Mouse (Mus musculus) midbrain, embryonic 15.5 days (tissue): ENCODE measurements at regions not wholly inside any gene's neighbourhood (a gene's known extent, or its start where the extent isn't known, plus 50 kb on each side); places are given as distances from the start of the nearest gene placed in this dataset.

Experiments used
- ATAC-seq: fragments of 200-750 bp; cut with Nextera tagmentation; replicated peaks from 2 replicates; pipeline ENCODE4 v1.8.0; 2017; ENCODE audit warnings: moderate TSS enrichment
- H3K27ac ChIP-seq: fragments of 300-500 bp; sonication (generic); 2 replicates; pipeline ENCODE4 v1.5.1; 2015; ENCODE audit warnings: mild to moderate bottlenecking, inconsistent platforms
- H3K27me3 ChIP-seq: fragments of 300-500 bp; sonication (generic); replicated peaks from 2 replicates; pipeline ENCODE4 v1.6.1; 2015; ENCODE audit warnings: inconsistent platforms
- H3K36me3 ChIP-seq: fragments of 300-500 bp; sonication (generic); replicated peaks from 2 replicates; pipeline ENCODE4 v1.6.1; 2015; ENCODE audit warnings: inconsistent platforms
- H3K4me1 ChIP-seq: fragments of 300-500 bp; sonication (generic); 2 replicates; pipeline ENCODE4 v1.6.1; 2015; ENCODE audit warnings: inconsistent platforms
- H3K4me2 ChIP-seq: fragments of 300-500 bp; sonication (generic); 2 replicates; pipeline ENCODE4 v1.6.1; 2015; ENCODE audit warnings: inconsistent platforms, mild to moderate bottlenecking, moderate library complexity
- H3K4me3 ChIP-seq: fragments of 300-500 bp; sonication (generic); 2 replicates; pipeline ENCODE4 v1.5.1; 2015; ENCODE audit warnings: mild to moderate bottlenecking, inconsistent platforms
- H3K9ac ChIP-seq: fragments of 300-500 bp; sonication (generic); 2 replicates; pipeline ENCODE4 v1.6.1; 2015; ENCODE audit warnings: mild to moderate bottlenecking, inconsistent platforms
- H3K9me3 ChIP-seq: fragments of 300-500 bp; sonication (generic); 2 replicates; pipeline ENCODE4 v1.6.1; 2016; ENCODE audit warnings: inconsistent platforms
- WGBS: fragments of 180-500 bp; shearing (Covaris S2); methylation state at CpG from one replicate; pipeline ENCODE4 v1.1.7; 2015; ENCODE audit warnings: mixed read lengths; 5-methylcytosine and 5-hydroxymethylcytosine counted together

DNA sequence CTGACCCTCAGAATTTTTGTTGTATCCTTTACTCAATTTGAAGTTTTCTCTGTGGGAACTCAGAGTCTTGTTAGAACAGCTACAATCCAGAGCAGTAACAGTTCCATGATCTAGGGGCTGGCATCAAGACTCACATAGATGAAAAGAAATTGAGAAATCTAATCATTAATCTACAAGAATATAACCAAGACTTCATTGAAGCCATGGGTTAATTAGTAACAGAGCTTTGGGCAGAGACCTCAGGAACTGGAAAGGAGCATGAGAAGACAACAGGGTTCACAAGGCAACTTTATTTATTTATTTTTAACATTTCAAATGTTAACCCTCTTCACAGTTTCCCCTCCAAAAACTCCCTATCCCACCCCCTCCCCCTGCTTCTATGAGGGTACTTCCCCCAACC lies 160.4 kb upstream of the Thumpd2 start:
- no peaks in the 10 kb centered on the region for H3K27me3 ChIP-seq
- no peak overlapping the region for H3K9ac ChIP-seq
- H3K4me2 ChIP-seq, result no peak overlapping the region
- H3K4me3 ChIP-seq, result no peak overlapping the region
- H3K9me3 ChIP-seq, result no peaks in the 10 kb centered on the region
- H3K4me1 ChIP-seq, result no peaks in the 10 kb centered on the region
- no peak for ATAC-seq
- no peak overlapping the region for H3K27ac ChIP-seq
- H3K36me3 ChIP-seq, result no peaks in the 10 kb centered on the region

DNA sequence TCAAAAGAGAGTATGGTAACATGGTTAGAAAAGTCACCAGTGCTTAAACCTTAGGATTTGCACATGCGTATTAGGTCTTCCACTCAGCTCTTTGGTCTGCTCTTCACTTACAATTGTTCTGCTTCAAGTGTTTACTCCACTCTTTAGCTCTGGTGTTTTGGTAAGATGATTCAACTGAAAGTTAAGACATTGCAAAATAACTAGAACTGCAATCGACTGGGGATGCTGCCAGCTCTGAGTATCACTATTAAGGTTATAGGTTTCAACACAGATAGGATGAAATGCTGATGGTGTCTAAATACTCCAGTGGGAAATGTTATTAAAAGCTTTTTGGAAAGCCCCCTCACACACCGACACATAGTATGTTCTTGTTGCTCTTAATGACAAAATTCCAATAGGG lies 156.6 kb upstream of the Thumpd2 start:
- no peaks in the 10 kb centered on the region for H3K27me3 ChIP-seq
- no peak for ATAC-seq
- no peak overlapping the region for H3K4me3 ChIP-seq
- no peak overlapping the region for H3K4me2 ChIP-seq
- no peaks in the 10 kb centered on the region for H3K4me1 ChIP-seq
- no peak overlapping the region for H3K9ac ChIP-seq
- WGBS, result 91% methylated on average over 3 of the region's 3 CpGs
- no peaks in the 10 kb centered on the region for H3K36me3 ChIP-seq
- H3K9me3 ChIP-seq, result no peaks in the 10 kb centered on the region
- H3K27ac ChIP-seq, result no peak overlapping the region

DNA sequence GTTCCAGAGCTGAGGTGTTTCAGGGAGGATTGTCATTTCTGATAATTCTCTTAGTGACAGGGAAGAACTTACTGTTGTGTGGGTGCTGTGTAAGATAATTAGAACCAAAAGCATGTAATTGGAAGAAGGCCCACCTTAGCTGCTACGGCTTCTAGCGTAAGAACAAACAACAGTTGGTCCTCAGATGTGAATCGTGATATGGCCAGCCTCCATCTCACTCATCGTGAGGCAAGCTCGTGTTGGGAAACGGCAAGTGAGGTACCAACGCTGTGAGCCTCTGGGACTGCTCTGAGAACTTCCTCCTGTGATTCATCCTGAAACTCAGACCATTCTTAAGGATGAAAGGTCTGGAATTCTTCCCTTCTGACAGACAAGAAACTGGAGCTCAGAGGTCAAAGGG lies 150.0 kb upstream of the Thumpd2 start:
- no peak overlapping the region for H3K4me3 ChIP-seq
- H3K27ac ChIP-seq, result no peak overlapping the region
- ATAC-seq, result no peak
- no peaks in the 10 kb centered on the region for H3K27me3 ChIP-seq
- WGBS, result 91% methylated on average over 7 of the region's 7 CpGs
- H3K4me1 ChIP-seq, result no peaks in the 10 kb centered on the region
- H3K36me3 ChIP-seq, result no peaks in the 10 kb centered on the region
- H3K9me3 ChIP-seq, result no peaks in the 10 kb centered on the region
- no peak overlapping the region for H3K9ac ChIP-seq
- no peak overlapping the region for H3K4me2 ChIP-seq

DNA sequence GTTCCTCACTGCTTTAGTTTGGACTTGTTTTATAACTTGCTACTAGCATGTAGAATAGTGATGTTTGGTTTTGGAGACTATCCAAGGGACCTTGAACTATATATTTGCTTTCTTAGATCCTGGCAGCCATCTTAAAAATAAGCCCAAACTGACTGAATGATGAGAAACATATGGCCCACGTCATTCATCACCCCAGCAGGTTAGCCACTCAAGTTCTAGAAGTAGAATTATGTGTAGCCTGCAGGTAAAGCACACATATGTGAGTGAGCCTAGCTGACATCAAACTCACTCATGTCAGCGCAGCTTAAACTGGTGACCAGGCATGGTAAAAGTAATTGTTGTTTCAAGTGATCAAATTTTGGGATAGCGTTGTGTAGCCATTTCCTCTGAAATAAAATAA lies 147.2 kb upstream of the Thumpd2 start:
- Histone ChIP-seq H3K9ac (no peak overlapping the region), H3K27me3 (no peaks in the 10 kb centered on the region), H3K36me3 (no peaks in the 10 kb centered on the region), H3K4me3 (no peak overlapping the region), H3K27ac (no peak overlapping the region), H3K4me1 (no peaks in the 10 kb centered on the region), H3K4me2 (no peak overlapping the region), H3K9me3 (no peaks in the 10 kb centered on the region; the same call in 1 of the 2 replicates)
- WGBS, result 81% methylated on average over 3 of the region's 3 CpGs
- no peak for ATAC-seq

DNA sequence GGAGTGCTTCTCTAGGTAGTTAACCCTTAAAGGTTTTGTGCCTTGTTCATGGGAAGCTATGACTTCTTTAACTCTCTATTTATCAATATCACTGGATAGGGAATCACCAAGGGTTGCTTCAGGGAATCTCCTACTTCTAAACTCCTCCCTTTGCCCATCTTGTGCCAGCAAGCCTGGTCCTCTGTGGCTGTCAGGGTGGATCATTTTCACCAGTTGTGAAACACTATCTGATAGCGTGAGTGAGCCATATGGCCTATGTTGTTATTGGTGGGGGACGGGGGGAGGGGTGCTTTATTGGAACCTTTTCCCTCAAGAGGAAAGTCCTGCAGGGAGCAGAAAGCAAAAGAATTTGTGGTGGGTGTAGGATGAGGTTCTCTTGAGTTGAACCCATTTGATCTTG lies 145.5 kb upstream of the Thumpd2 start:
- no peaks in the 10 kb centered on the region for H3K4me1 ChIP-seq
- H3K27me3 ChIP-seq, result no peaks in the 10 kb centered on the region
- no peak overlapping the region for H3K9ac ChIP-seq
- ATAC-seq, result no peak
- H3K4me3 ChIP-seq, result no peak overlapping the region
- H3K36me3 ChIP-seq, result no peaks in the 10 kb centered on the region
- no peak overlapping the region for H3K4me2 ChIP-seq
- H3K27ac ChIP-seq, result no peak overlapping the region
- WGBS, result 80% methylated on average over 2 of the region's 2 CpGs
- no peaks in the 10 kb centered on the region; the same call in 1 of the 2 replicates for H3K9me3 ChIP-seq

DNA sequence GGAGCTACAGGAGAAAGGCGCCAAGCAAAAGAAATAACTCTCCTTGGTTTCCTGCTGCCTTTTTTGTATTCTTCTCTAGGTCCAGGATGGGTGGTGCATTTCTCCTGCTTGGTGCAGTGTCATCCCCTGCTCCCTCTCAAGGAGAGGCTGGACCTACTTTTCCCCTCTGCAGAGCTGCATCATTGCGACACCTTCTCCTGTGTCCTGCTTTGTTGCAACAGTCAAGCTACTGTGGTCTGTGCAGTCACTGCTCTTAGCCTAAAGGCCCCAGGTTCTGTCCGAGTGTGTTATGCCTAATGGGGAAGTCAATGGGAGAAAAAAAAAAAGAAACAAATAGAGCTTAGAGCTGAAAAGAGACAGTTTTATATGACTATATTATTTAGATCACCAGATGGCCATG lies 144.4 kb upstream of the Thumpd2 start:
- WGBS, result 89% methylated on average over 3 of the region's 3 CpGs
- Histone ChIP-seq H3K27ac (no peak overlapping the region), H3K9me3 (no peaks in the 10 kb centered on the region; the same call in 1 of the 2 replicates), H3K9ac (no peak overlapping the region), H3K4me2 (no peak overlapping the region), H3K36me3 (no peaks in the 10 kb centered on the region), H3K4me3 (no peak overlapping the region), H3K4me1 (no peaks in the 10 kb centered on the region), H3K27me3 (no peaks in the 10 kb centered on the region)
- ATAC-seq, result no peak

DNA sequence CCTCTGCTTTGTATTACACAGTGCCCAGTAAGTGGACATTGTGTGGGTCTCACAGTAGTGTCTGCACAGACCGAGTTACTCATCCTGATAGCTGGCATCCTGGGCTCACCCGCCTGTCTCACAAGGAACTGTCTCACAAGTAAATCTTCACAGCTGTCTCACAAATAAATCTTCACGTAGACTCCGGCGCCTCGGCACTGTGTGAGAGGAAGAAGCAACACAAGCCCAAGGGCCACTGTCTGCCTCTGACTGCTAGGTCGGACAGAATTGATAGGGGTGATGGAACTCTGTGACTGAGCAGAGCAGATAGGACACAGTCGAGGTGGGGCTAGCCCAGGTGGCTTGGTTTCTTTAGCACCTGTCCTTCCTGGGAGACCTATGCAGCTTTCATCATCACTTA lies 136.2 kb upstream of the Thumpd2 start:
- Histone ChIP-seq H3K4me1 (no peaks in the 10 kb centered on the region), H3K9ac (no peak overlapping the region), H3K27ac (no peak overlapping the region), H3K27me3 (no peaks in the 10 kb centered on the region), H3K36me3 (no peaks in the 10 kb centered on the region), H3K4me3 (no peak overlapping the region), H3K9me3 (no peaks in the 10 kb centered on the region), H3K4me2 (no peak overlapping the region)
- ATAC-seq, result no peak
- WGBS, result 86% methylated on average over 8 of the region's 8 CpGs

DNA sequence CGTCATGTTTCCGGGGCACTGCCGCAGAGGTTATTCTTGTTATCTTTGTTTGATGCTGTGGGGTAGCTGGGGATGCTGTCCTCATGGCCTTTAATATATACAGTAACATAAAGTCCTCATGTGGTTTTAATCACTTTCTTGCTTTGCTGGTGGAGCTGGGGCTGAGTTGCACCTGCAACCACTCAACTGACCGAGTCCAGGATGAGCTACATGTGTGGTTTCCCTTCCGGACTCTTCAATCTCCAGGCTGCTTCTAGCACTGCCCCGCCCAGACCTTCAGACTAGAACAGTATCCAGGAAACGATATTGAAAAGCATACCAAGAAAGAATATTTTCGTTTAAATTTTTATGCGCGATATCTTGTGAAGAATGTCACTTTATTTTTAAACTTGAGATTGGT lies 129.1 kb upstream of the Thumpd2 start:
- no peak overlapping the region for H3K4me2 ChIP-seq
- no peak overlapping the region for H3K9ac ChIP-seq
- H3K27me3 ChIP-seq, result no peaks in the 10 kb centered on the region
- no peaks in the 10 kb centered on the region for H3K9me3 ChIP-seq
- H3K4me3 ChIP-seq, result no peak overlapping the region
- H3K27ac ChIP-seq, result 0 out of 2 replicates have a peak overlapping the region, but pooled peaks have one; percentile 38
- WGBS, result 81% methylated on average over 10 of the region's 10 CpGs
- H3K4me1 ChIP-seq, result 0 out of 2 replicates have a peak, but pooled peaks cover 5% of the 10 kb centered on the region
- H3K36me3 ChIP-seq, result no peaks in the 10 kb centered on the region
- peak; percentile 35; the same call in 1 of the 2 replicates for ATAC-seq

DNA sequence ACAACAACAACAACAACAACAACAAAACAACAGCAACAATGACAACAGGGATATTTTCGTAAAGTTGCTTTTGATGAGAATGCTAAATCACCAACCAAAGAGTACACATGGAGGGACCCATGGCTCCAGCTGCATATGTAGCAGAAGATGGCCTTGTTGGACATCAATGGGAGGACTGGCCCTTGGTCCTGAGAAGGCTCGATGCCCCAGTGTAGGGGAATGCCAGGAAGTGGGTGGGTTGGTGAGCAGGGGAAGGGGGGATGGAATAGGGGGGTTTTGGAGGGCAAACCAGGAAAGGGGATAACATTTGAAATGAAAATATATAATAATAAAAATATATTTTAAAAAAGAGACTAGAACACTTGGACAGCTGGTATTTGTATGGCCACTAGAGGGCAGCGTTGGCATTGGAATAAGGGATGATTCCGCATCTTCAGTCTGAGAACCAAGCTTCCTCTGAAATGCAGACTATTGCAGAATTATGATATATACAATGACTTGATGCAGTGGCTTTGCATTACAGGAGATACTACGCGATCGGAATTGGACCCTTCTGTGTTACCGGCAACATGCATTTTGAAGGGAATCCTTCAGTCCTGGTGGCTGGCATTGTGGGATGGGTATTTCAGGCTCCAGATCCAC lies 128.5 kb upstream of the Thumpd2 start:
- H3K9me3 ChIP-seq, result no peaks in the 10 kb centered on the region
- H3K9ac ChIP-seq, result no peak overlapping the region
- no peaks in the 10 kb centered on the region for H3K27me3 ChIP-seq
- WGBS, result 43% methylated on average over 8 of the region's 8 CpGs
- peak; percentile 77 for ATAC-seq
- no peak overlapping the region for H3K4me3 ChIP-seq
- H3K27ac ChIP-seq, result 0 out of 2 replicates have a peak overlapping the region, but pooled peaks have one; percentile 38
- H3K4me2 ChIP-seq, result 0 out of 2 replicates have a peak overlapping the region, but pooled peaks have one; percentile 20
- 0 out of 2 replicates have a peak, but pooled peaks cover 5% of the 10 kb centered on the region for H3K4me1 ChIP-seq
- H3K36me3 ChIP-seq, result no peaks in the 10 kb centered on the region

DNA sequence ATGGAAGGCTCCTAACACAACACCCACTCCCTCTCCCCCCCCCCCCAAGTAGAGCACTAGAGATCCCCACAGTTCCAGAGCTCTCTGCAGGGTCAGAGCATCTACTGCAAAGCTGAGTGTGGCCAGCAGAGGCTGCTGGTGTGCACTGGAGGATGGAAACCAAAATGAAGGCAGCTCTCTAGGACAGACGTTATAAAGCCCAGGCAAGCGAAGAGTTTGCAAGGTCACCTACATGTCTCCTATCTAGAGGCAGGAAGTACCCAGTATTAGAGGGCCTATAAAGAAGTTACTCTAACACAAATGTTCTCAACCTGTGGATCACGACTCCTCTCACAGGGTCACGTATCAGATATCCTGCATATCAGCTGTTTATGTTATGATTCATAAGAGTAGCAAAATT lies 125.1 kb upstream of the Thumpd2 start:
- H3K9ac ChIP-seq, result no peak overlapping the region
- WGBS, result 58% methylated on average over 4 of the region's 4 CpGs
- H3K36me3 ChIP-seq, result no peaks in the 10 kb centered on the region
- H3K27ac ChIP-seq, result no peak overlapping the region
- no peaks in the 10 kb centered on the region for H3K9me3 ChIP-seq
- no peak overlapping the region for H3K4me2 ChIP-seq
- H3K4me1 ChIP-seq, result 0 out of 2 replicates have a peak, but pooled peaks cover 5% of the 10 kb centered on the region
- peak; percentile 57 for ATAC-seq
- no peak overlapping the region for H3K4me3 ChIP-seq
- H3K27me3 ChIP-seq, result no peaks in the 10 kb centered on the region

DNA sequence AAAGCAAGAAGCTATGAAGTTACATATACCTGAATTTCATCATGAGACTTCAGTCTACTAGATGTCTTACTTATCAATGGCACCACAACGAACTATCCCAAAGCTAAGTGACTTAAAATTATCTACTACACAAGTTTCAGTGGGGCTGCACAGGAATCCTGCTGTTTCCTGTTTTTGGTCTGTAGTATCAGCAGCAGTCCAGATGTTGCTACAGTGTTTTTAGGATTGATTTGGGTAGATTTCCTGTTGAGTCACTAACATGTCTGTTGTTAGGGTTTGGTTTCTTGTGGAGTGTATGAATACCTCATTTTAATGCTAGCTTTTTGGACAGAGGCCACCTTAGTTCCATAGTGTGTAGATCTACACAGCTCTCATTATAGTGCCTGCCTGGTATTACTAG lies 120.8 kb upstream of the Thumpd2 start:
- no peaks in the 10 kb centered on the region for H3K9me3 ChIP-seq
- no peak overlapping the region for H3K4me2 ChIP-seq
- H3K4me1 ChIP-seq, result no peaks in the 10 kb centered on the region
- no peak overlapping the region for H3K9ac ChIP-seq
- no peak overlapping the region for H3K27ac ChIP-seq
- no peak overlapping the region for H3K4me3 ChIP-seq
- no peak for ATAC-seq
- no peaks in the 10 kb centered on the region for H3K27me3 ChIP-seq
- no peaks in the 10 kb centered on the region for H3K36me3 ChIP-seq
- WGBS, result 85% methylated on average over 1 of the region's 1 CpGs

DNA sequence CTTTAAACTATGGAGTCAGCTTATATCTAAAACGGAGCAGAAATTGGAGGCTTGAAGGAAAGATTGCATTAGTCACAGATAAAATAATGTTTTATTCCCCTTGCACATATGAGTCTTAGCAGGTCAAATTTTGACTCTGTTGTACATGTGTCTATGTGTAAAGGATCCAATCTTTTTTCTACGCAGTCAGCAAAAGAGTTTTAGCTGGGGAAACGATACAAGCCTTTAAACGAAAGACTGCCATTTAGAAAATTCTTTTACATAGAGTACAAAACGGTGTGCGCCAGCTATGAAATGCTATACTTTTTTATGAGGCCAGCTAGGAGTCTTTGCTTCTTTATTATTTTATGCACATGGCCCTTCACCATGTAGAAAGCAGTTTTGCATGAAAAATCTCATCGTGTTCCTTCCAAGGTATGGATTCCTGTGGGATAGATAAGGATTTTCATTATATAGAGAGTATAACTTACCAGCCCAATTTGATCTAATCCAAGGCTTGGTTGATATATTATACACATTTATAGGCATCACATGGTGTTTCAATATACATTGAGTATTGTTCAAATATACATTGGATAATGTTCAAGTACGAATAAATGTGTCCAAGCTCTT lies 116.0 kb upstream of the Thumpd2 start:
- no peaks in the 10 kb centered on the region for H3K9me3 ChIP-seq
- no peak overlapping the region for H3K4me2 ChIP-seq
- H3K27me3 ChIP-seq, result no peaks in the 10 kb centered on the region
- H3K9ac ChIP-seq, result no peak overlapping the region
- ATAC-seq, result no peak
- no peak overlapping the region for H3K27ac ChIP-seq
- 86% methylated on average over 8 of the region's 8 CpGs for WGBS
- H3K4me3 ChIP-seq, result no peak overlapping the region
- no peaks in the 10 kb centered on the region for H3K36me3 ChIP-seq
- no peaks in the 10 kb centered on the region for H3K4me1 ChIP-seq

DNA sequence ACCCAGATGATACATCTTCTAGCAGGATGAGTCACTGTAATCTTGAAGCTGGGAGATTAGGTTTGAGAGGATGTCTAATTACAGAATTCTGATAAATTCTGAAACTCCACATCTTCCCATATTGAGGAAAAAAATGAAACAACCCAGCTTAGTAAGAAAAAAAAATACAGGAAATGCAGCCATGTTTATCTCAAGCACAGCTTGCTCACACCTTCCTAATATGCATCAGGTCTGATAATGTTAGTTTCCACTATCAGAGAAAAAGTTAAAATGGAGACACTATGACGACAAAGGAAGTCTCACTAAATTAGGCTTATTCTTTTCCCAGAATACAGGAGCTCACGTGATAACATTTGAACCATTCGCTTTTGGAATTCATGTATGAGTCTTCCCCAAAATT lies 111.4 kb upstream of the Thumpd2 start:
- Histone ChIP-seq H3K4me2 (no peak overlapping the region), H3K36me3 (no peaks in the 10 kb centered on the region), H3K9me3 (no peaks in the 10 kb centered on the region), H3K4me3 (no peak overlapping the region), H3K27ac (no peak overlapping the region), H3K9ac (no peak overlapping the region), H3K4me1 (no peaks in the 10 kb centered on the region), H3K27me3 (no peaks in the 10 kb centered on the region)
- WGBS, result 95% methylated on average over 3 of the region's 3 CpGs
- ATAC-seq, result no peak
